In genomic region chr5:129177697-129178511, GRCm38 (mm10) we compare ENCODE assay signal across 8 mouse cellular contexts.
DNase-seq lines count a peak whose midpoint lies in the region; ATAC-seq and TF ChIP-seq lines count a peak whose summit lies in the region.

No protein-coding gene starts in this region.

- peaks cover 35% of the 10 kb centered on the region for H3K27me3 ChIP-seq in forebrain, embryonic 12.5 days
- H3K27me3 ChIP-seq in heart, postnatal 0 days (ENCODE audit: control insufficient read depth, insufficient read depth, low read length): no peaks in the 10 kb centered on the region
- H3K27me3 ChIP-seq in liver, embryonic 15.5 days: no peaks in the 10 kb centered on the region
- H3K27me3 ChIP-seq in neural tube, embryonic 11.5 days (ENCODE audit: control insufficient read depth, insufficient read depth, low read length): no peaks in the 10 kb centered on the region
- H3K27me3 ChIP-seq in stomach, embryonic 16.5 days (ENCODE audit: control insufficient read depth, insufficient read depth, low read length): no peaks in the 10 kb centered on the region

- peak; percentile 73 for DNase-seq in CD4-positive helper T cell, adult 2 months (ENCODE audit: low read depth, low spot score)
- DNase-seq in c-Kit-positive CD71-negative TER-119-negative erythroid progenitor cells, embryonic 14.5 days (ENCODE audit: low read depth): peak; percentile 77
- peak; percentile 72 for DNase-seq in heart, postnatal 0 days (ENCODE audit: low spot score)
- peak; percentile 94 to 96 for DNase-seq in kidney, postnatal 4 days
- DNase-seq in neural tube, embryonic 11.5 days (ENCODE audit: low spot score): peak; percentile 86

- no peak overlapping the region for H3K4me3 ChIP-seq in forebrain, embryonic 12.5 days (replicated peaks)
- peak overlapping the region; percentile 28; the same call in 1 of the 2 replicates for H3K4me3 ChIP-seq in heart, postnatal 0 days (ENCODE audit: low read depth, low read length)
- peak overlapping the region; percentile 39 for H3K4me3 ChIP-seq in liver, embryonic 15.5 days (replicated peaks)
- no peak overlapping the region for H3K4me3 ChIP-seq in neural tube, embryonic 11.5 days (ENCODE audit: low read depth, low read length)
- peak overlapping the region; percentile 21; the same call in 1 of the 2 replicates for H3K4me3 ChIP-seq in stomach, embryonic 16.5 days (replicated peaks; ENCODE audit: low read length)

- H3K27ac ChIP-seq in forebrain, embryonic 12.5 days: no peak overlapping the region
- H3K27ac ChIP-seq in heart, postnatal 0 days (ENCODE audit: low read depth): no peak overlapping the region
- no peak overlapping the region for H3K27ac ChIP-seq in liver, embryonic 15.5 days (replicated peaks)
- no peak overlapping the region for H3K27ac ChIP-seq in neural tube, embryonic 11.5 days (ENCODE audit: low read depth, low read length)
- H3K27ac ChIP-seq in stomach, embryonic 16.5 days (ENCODE audit: low read length): no peak overlapping the region

- TF ChIP-seq EP300 in heart, postnatal 0 days (IDR thresholded peaks at IDR 0.05; ENCODE audit: low read depth): no peak

- H3K4me1 ChIP-seq in forebrain, embryonic 12.5 days: peaks cover 15% of the 10 kb centered on the region
- H3K4me1 ChIP-seq in heart, postnatal 0 days (ENCODE audit: control insufficient read depth, insufficient read depth): no peaks in the 10 kb centered on the region
- H3K4me1 ChIP-seq in liver, embryonic 15.5 days (replicated peaks): peaks cover 37% of the 10 kb centered on the region
- H3K4me1 ChIP-seq in neural tube, embryonic 11.5 days (ENCODE audit: control insufficient read depth, insufficient read depth, low read length): no peaks in the 10 kb centered on the region
- no peaks in the 10 kb centered on the region for H3K4me1 ChIP-seq in stomach, embryonic 16.5 days (ENCODE audit: control insufficient read depth, insufficient read depth, low read length)

- no peaks in the 10 kb centered on the region for H3K36me3 ChIP-seq in forebrain, embryonic 12.5 days (replicated peaks)
- H3K36me3 ChIP-seq in heart, postnatal 0 days (replicated peaks; ENCODE audit: control insufficient read depth, insufficient read depth, low read length): no peaks in the 10 kb centered on the region
- no peaks in the 10 kb centered on the region for H3K36me3 ChIP-seq in liver, embryonic 15.5 days (replicated peaks)
- no peaks in the 10 kb centered on the region for H3K36me3 ChIP-seq in neural tube, embryonic 11.5 days (ENCODE audit: control insufficient read depth, insufficient read depth, low read length)
- no peaks in the 10 kb centered on the region for H3K36me3 ChIP-seq in stomach, embryonic 16.5 days (ENCODE audit: control insufficient read depth, insufficient read depth, low read length)

- H3K4me2 ChIP-seq in forebrain, embryonic 12.5 days: no peak overlapping the region
- peak overlapping the region; percentile 53 for H3K4me2 ChIP-seq in heart, postnatal 0 days (ENCODE audit: low read depth, low read length)
- H3K4me2 ChIP-seq in liver, embryonic 15.5 days: peak overlapping the region; percentile 55
- no peak overlapping the region for H3K4me2 ChIP-seq in neural tube, embryonic 11.5 days (ENCODE audit: low read depth)
- no peak overlapping the region for H3K4me2 ChIP-seq in stomach, embryonic 16.5 days (ENCODE audit: low read depth, low read length)

- 49% methylated on average over 14 of the region's 14 CpGs for WGBS in forebrain, embryonic 12.5 days
- 42% methylated on average over 14 of the region's 14 CpGs for WGBS in heart, postnatal 0 days
- WGBS in liver, embryonic 15.5 days (ENCODE audit: insufficient replicate concordance): 40% methylated on average over 14 of the region's 14 CpGs
- WGBS in neural tube, embryonic 11.5 days: 52% methylated on average over 14 of the region's 14 CpGs
- WGBS in stomach, embryonic 16.5 days: 47% methylated on average over 14 of the region's 14 CpGs

- peak; percentile 75; the same call in 1 of the 2 replicates for ATAC-seq in forebrain, embryonic 12.5 days (ENCODE audit: low FRiP score)
- ATAC-seq in heart, postnatal 0 days (ENCODE audit: insufficient read depth, low read depth): peak; percentile 70
- ATAC-seq in liver, embryonic 15.5 days (ENCODE audit: insufficient read depth): no peak
- ATAC-seq in neural tube, embryonic 11.5 days (ENCODE audit: insufficient read depth, low FRiP score, low TSS enrichment): peak; percentile 20; the same call in 1 of the 2 replicates
- ATAC-seq in stomach, embryonic 16.5 days (ENCODE audit: insufficient read depth, low FRiP score): peak; percentile 52

- H3K9ac ChIP-seq in forebrain, embryonic 12.5 days: no peak overlapping the region
- H3K9ac ChIP-seq in heart, postnatal 0 days (replicated peaks; ENCODE audit: low read depth, low read length): 0 out of 2 replicates have a peak overlapping the region, but pooled peaks have one; percentile 11
- no peak overlapping the region for H3K9ac ChIP-seq in liver, embryonic 15.5 days
- H3K9ac ChIP-seq in neural tube, embryonic 11.5 days (ENCODE audit: low read length): no peak overlapping the region
- H3K9ac ChIP-seq in stomach, embryonic 16.5 days (ENCODE audit: low read length): no peak overlapping the region

- peak; percentile 93 for TF ChIP-seq CTCF in heart, postnatal 0 days (IDR thresholded peaks at IDR 0.05; ENCODE audit: low read depth)

- H3K9me3 ChIP-seq in forebrain, embryonic 12.5 days: no peaks in the 10 kb centered on the region
- H3K9me3 ChIP-seq in heart, postnatal 0 days (replicated peaks; ENCODE audit: control insufficient read depth, low read length): no peaks in the 10 kb centered on the region
- no peaks in the 10 kb centered on the region for H3K9me3 ChIP-seq in liver, embryonic 15.5 days (replicated peaks)
- H3K9me3 ChIP-seq in neural tube, embryonic 11.5 days (ENCODE audit: control insufficient read depth, low read length): no peaks in the 10 kb centered on the region
- no peaks in the 10 kb centered on the region for H3K9me3 ChIP-seq in stomach, embryonic 16.5 days (replicated peaks; ENCODE audit: control insufficient read depth, low read length)

Comparison
In these comparisons a context has a peak if more than half of its experiments do, and no peak if none do; other contexts are left out.
1. H3K4me2 ChIP-seq: peak in heart, postnatal 0 days (single experiment) and liver, embryonic 15.5 days (single experiment); none in forebrain, embryonic 12.5 days (single experiment), neural tube, embryonic 11.5 days (single experiment) and stomach, embryonic 16.5 days (single experiment).
2. H3K4me3 ChIP-seq: peak in heart, postnatal 0 days (single experiment), liver, embryonic 15.5 days (single experiment) and stomach, embryonic 16.5 days (single experiment); none in forebrain, embryonic 12.5 days (single experiment) and neural tube, embryonic 11.5 days (single experiment).
3. Peak in every context shown above with its lines, with median percentiles within 50 percentile points of each other: DNase-seq.